Mouse (Mus musculus): ENCODE results near the gene Cotl1.

Cotl1 gene

DNA sequence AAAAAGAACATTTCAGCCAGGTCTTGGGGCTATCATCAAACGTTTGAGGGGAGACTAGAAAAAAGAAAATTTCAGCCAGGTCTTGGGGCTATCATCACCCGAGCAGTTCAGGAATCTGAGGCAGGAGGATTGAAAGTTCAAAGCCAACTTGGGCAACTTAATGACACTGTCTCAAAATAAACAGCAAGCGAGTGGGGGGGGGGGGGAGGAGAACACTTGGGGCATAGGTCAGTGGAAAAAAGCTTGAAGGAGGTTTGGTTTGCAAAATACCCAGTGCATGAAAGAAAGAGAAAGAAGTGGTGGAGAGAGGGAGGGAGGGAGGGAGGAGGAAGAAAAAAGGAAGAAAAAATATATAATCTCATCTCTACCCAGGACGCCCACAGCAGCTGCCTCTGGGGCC is 53.0 kb downstream of the Cotl1 start:
- DNase-seq (ENCODE audit: low read depth, low spot score): no peak

DNA sequence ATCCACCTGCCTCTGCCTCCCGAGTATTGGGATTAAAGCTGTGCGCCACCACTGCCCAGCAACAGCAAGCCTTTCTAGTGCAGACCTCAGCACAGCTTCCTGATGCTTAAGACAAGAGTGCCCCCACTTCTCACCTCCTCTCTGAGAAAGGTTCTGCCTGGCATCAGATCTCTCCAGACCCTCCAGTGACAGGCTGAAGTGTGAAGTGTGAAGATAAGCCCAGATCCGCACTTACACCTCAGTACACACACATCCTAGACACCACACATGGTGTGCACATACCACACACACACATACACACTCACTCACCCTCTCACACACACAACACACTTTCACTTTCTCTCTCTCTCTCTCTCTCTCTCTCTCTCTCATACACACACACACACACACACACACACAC is 53.5 kb downstream of the Cotl1 start:
- DNase-seq (ENCODE audit: low read depth, low spot score): no peak

- DNase-seq (ENCODE audit: low read depth, low spot score): peak; percentile 40
Observed at GRCm38 (mm10) chr8:119785764-119786405, 54.5 kb downstream of the Cotl1 start.

DNA sequence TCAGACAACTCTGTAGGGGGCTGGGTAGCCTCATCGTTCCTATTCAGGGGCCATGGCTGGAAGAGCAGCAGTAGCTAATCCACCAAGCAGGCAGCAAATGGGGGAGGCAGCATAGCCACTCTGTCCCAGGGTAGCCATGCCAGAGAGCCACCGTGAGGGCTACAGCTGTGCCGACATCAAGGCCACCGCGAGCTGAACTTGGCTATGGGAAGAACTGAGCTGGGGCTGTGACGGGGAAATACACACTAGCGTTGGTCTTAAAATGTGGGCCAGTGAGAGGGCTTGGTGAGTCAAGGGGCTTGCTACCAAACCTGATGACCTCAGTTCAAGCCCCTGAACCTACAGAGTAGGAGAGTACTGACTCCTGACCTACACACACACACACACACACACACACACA is 55.7 kb downstream of the Cotl1 start:
- DNase-seq (ENCODE audit: low read depth, low spot score): no peak

- DNase-seq (ENCODE audit: low read depth, low spot score): no peak
Observed at GRCm38 (mm10) chr8:119784141-119784574, 56.2 kb downstream of the Cotl1 start.

DNA sequence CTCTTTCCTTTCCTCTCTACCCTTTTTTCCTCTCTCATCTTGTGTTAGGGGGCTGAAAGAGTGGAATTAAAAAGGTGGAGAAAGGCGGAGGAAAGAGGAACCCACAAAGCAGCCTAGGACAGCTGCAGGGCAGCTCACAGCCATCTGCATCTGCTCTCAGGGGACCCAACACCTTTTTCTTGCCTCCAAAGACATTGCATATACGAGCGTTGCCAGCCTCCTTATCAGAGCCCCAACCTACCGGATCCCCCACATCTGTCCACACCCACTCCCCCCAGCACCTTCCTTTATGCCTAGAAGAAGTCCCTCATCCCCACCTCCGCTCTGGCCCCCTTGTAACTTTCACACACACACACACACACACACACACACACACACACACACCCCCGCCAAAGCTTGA is 56.8 kb downstream of the Cotl1 start:
- DNase-seq (ENCODE audit: low read depth, low spot score): no peak

DNA sequence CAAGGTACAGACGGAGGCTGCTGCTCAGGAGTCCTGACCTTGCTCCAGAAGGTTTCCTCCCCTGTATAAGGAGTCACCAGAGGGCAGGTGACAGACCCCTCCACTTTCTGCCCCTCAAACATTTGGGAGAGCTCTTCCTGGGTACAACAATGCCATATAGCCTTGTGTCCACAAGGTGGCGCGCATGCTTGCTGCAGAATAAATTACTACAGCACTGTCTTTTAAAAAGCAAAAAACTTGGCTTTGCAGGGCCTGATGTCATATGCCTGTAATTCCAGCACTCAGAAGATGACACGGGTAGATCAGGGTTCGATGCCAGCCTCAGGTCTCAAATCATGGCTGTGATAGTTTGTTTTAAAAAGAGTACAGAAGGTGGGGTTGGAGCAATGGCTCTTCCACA is 57.6 kb downstream of the Cotl1 start:
- DNase-seq (ENCODE audit: low read depth, low spot score): peak; percentile 84

DNA sequence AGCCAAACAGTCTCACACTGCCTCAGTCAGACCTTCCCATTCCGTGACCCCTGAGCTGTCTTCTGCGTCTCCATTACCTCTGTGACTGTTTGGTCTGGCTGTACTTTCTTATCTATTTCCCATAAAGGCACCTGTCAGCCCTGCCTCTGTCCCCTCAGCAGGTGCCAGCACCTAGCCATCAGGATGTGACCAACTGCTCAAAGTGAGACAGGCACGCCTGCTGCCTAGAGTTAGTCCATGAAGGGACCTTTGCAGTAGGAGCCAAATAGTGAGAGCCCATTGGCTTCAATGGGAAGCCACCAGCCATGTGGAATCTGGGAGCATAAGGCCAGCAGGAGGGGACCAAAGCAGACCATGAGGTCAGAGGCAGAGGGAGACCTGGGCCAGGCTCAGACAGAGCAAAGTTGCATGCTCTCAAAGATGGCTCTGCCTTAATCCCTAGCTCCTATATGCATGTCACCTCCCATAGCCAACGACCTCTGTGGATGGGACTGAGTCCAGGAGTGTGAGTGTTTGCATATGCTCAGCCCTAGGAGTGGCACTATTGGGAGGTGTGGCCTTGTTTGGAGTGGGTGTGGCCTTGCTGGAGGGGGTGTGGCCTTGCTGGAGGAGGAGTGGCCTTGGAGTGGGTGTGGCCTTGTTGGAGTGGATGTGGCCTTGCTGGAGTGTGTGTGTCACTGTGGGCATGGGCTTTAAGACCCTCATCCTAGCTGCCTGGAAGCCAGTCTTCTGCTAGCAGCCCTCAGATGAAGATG is 59.1 kb downstream of the Cotl1 start:
- peak; percentile 86 for DNase-seq (ENCODE audit: low read depth, low spot score)

- no peak for DNase-seq (ENCODE audit: low read depth, low spot score)
Observed at GRCm38 (mm10) chr8:119780402-119781049, 59.8 kb downstream of the Cotl1 start.

- DNase-seq (ENCODE audit: low read depth, low spot score): peak; percentile 96
Observed at GRCm38 (mm10) chr8:119779013-119779737, 61.2 kb downstream of the Cotl1 start.

DNA sequence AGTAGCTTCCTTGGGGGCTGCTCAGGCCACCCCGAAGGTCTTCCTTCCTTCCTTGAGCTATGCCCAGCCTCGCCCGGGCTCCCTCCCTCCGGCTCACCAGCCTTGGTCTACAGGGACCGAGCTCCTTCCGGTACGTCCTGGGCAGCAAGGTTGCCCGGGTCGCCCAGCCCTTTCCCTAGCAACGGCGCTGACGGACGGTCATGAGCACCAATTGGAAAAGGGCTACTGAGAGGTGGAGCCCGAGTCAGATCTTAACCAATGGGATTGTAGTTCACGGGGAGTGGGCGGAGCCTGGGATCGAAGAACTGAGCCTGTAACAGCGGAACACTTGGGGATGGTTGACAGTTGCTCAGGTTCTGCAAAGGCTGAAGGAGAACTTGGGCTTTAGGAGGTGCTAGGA is 62.1 kb downstream of the Cotl1 start, which contains the start of gene Tldc1:
TSS of gene Tldc1 (minus strand) at position 154 of the 400 bp plus-strand sequence.
- peak; percentile 99 for DNase-seq (ENCODE audit: low read depth, low spot score)

DNA sequence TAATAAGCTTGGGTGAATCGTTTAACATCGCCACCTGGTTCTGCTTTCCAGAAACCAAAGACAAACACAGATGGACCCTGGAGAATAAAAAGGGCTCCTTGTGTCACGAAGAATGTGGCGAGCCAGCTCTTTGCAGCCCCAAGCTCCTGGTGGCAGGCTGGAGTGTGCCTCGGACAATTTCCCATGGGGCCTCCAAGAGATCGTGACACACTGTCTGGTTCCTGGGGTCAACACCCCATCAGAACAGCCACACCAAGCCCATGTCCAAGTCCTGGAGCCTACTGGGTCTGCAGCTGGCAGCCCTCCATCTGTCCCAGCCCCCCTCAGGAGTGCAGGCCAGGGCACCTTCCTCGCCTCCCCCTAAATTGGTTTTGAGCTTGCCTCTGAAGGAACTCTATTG is 62.6 kb downstream of the Cotl1 start:
- DNase-seq (ENCODE audit: low read depth, low spot score): no peak

- DNase-seq (ENCODE audit: low read depth, low spot score): no peak
Observed at GRCm38 (mm10) chr8:119776668-119777245, 63.6 kb downstream of the Cotl1 start.

DNA sequence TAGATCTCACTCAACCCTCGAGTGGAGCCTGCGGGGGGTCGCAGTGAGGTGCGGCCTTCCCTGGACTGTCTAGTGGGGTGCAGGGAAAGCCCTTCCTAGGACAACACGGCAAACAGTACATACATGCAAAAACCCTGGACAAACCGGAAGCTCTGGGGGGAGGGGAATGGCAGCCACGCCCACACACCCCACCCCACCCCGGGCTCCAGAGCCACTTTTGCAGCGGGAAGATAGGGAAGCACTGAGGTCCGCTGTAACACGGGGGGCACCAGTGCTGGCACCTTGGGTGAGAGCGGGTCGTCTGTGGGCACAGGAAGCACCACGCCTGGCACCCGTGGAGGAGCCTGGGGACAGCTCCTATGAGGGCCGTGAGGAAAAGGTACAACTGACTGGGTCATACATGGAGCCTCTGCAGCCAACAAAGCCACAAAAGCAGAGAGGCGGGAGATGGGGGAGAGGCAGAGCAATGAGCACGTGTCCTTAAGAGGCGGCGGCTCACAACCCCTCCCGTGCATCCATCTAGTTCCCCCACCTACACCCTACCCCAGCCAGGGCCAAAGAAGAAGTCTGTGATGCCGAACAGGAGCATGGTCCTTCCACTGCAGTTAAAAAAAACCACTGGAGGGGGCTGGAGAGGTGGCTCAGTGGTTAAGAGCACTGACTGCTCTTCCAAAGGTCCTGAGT is 74.4 kb downstream of the Cotl1 start:
- peak; percentile 47 for DNase-seq (ENCODE audit: low read depth, low spot score)

DNA sequence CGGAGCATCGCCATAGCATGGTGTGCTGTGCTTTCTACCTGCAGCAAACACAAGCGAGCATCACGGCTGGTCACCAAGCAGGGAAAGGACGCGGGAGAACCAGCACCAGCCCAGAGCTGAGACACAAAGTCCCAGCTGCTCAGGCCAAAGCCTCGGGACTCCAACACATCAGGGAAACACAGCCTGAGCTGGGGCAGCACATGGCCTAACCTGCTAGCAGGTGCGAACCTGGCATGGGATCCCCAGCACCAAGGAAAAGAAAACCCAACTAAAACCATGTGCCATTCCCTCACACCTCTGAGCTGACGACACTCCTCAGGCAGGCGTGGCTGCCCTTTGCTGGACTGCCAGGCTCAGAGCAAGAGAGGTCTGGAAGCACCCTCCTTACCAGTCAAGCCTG is 75.0 kb downstream of the Cotl1 start:
- no peak for DNase-seq (ENCODE audit: low read depth, low spot score)

DNA sequence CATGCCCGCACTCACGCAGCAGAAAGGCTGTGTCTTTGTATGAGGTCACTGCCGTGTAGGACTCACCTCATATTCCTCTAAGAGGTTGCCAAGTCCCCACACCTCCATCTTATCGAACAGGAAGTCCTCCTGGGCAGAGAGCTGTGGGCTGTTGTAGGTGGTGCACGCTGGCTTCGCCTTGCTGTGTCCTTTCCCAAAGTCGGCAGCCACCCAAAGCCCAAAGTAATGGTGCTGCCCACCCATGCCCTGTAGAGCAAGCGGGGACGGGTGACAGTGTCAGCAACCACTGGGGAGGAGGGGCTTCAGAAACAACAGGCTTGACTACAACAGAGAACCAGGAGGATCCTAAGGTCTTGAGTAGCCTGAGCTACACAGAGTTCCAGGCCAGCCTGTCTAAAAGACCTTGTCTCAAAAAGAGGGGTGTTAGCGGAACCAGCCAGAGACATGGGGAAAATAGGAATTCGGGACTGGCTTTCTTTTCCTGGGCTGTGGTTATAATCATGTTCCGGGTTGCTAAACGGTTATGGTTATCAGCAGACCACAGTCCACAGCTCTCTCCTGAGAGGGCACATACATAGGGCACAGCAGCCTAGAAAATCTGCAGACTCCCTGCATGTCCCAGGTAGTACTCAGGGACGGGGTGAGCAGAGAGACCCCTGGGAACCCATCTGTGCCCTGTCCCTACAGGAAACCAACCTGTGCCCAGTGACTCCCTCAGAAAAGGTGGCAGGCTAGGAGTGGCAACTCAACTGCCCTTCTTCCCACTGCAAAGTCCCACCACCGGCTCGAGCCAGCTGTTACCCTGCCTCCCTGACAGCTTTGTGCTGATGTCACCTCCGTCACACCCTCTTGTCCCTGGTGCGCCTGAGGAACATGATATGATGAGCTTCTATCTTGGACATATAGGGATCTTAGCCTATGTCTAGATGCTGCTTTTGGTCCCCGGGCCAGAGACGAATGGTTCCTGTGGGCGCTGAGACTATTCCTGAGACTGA is 77.8 kb downstream of the Cotl1 start:
- no peak for DNase-seq (ENCODE audit: low read depth, low spot score)

DNA sequence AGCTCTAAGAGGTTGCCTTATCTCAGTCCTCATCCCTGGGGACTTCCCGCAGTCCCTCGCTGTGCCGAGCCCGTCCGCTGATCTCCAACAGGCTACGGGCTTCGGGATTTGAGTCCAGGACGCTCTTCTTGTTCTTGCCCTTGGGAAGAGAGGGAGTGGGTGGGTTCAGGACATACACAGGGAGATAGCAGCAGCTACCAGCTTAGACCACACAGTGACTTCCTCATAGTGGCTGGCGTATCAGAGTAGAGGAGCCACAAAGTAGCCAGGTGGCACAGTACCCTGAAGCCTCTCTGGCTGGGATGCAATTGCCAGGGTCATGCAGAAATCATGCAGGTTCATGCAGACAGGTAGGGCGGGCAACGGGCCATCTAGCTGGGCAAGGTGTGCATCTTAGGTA is 78.7 kb downstream of the Cotl1 start:
- no peak for DNase-seq (ENCODE audit: low read depth, low spot score)

Data from ES-CJ7 (cell line).